Mouse (Mus musculus): ENCODE measurements around the gene Snx14.

DNA sequence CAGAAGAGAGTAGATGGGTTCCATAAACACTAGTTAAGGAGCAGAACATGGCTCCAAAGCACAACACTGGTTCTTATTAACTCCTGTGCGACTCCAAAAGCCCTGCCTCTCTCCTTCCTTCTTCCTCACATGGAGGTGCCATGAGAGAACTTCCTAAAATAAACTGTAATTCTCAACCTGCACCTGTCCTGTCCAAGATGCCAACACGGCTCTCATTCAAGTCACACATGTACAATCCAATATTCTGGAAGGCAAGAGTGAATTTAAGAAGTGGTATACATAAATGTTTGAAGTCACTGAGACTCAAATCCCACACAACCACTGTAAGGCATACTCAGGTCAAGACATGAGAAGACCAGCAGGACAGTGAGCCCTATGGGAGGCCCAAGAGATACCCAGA, 67.6 kb downstream of the Snx14 start:
- TF ChIP-seq CTCF (IDR thresholded peaks at IDR 0.05; ENCODE audit: low read depth), result no peak
- no peak for TF ChIP-seq EP300 (optimal IDR thresholded peaks at IDR 0.05)
